Mouse (Mus musculus) hindbrain, postnatal 0 days (tissue): ENCODE measurements around the gene 4921524J17Rik. TPM values are rescaled to one million over a fixed set of nuclear protein-coding genes. Genes with fewer than 3 reads are reported as not detected.

ENCODE experiments used
- ATAC-seq: fragments of 200-750 bp; cut with Nextera tagmentation; 2 replicates; pipeline ENCODE4 v1.8.0; 2017; ENCODE audit warnings: mild to moderate bottlenecking, moderate TSS enrichment, moderate library complexity
- DNase-seq: peaks from one replicate; pipeline ENCODE4 v3.0.0-alpha.2; 2015; ENCODE audit warnings: low spot score
- H3K27ac ChIP-seq: fragments of 300-500 bp; sonication (generic); 2 replicates; pipeline ENCODE4 v1.5.1; 2014; ENCODE audit warnings: mild to moderate bottlenecking
- H3K27me3 ChIP-seq: fragments of 300-500 bp; sonication (generic); 2 replicates; pipeline ENCODE4 v1.6.1; 2014; ENCODE audit warnings: low read length, mixed read lengths; ENCODE audit not compliant: insufficient read depth
- H3K36me3 ChIP-seq: fragments of 300-500 bp; sonication (generic); 2 replicates; pipeline ENCODE4 v1.6.1; 2014; ENCODE audit warnings: low read length, mixed read lengths; ENCODE audit not compliant: insufficient read depth
- H3K4me1 ChIP-seq: fragments of 300-500 bp; sonication (generic); 2 replicates; pipeline ENCODE4 v1.6.1; 2014; ENCODE audit warnings: antibody characterized with exemption, low read length, mixed read lengths; ENCODE audit not compliant: insufficient read depth
- H3K4me2 ChIP-seq: fragments of 300-500 bp; sonication (generic); 2 replicates; pipeline ENCODE4 v1.6.1; 2014; ENCODE audit warnings: low read depth, mild to moderate bottlenecking, low read length, moderate library complexity, mixed read lengths
- H3K4me3 ChIP-seq: fragments of 300-500 bp; sonication (generic); 2 replicates; pipeline ENCODE4 v1.5.1; 2014; ENCODE audit warnings: low read length
- H3K9ac ChIP-seq: fragments of 300-500 bp; sonication (generic); replicated peaks from 2 replicates; pipeline ENCODE4 v1.6.1; 2014; ENCODE audit warnings: mild to moderate bottlenecking, low read length, moderate library complexity, mixed read lengths
- H3K9me3 ChIP-seq: fragments of 300-500 bp; sonication (generic); 2 replicates; pipeline ENCODE4 v1.6.1; 2016; ENCODE audit warnings: low read length, mixed read lengths
- CTCF ChIP-seq: IDR thresholded peaks from 2 replicates; pipeline ENCODE4 v1.5.1; 2016; ENCODE audit warnings: antibody characterized with exemption, control low read depth, low read depth
- WGBS: fragments of 180-500 bp; shearing (Covaris S2); extraction: QIAGEN DNeasy Blood & Tissue Kit; methylation state at CpG from one replicate; pipeline ENCODE4 v1.1.7; 2014; 5-methylcytosine and 5-hydroxymethylcytosine counted together
- polyA plus RNA-seq: library from polyadenylated mRNA; unstranded; fragments of >200 nt; fragmentation: Nextera tagmentation; extraction: Ambion mirVana; gene quantifications from 2 replicates; pipeline ENCODE4 v1.2.1, GENCODE M21; 2015
- total RNA-seq: library from RNA; depleted of rRNA; stranded (reverse); fragments of >200 nt; gene quantifications from 2 replicates; pipeline ENCODE4 v1.2.3, GENCODE M21; 2014

The 4921524J17Rik gene
- total and polyA plus RNA-seq, 2 experiments from 2014 or later: 13.6 to 43.0 TPM

DNA sequence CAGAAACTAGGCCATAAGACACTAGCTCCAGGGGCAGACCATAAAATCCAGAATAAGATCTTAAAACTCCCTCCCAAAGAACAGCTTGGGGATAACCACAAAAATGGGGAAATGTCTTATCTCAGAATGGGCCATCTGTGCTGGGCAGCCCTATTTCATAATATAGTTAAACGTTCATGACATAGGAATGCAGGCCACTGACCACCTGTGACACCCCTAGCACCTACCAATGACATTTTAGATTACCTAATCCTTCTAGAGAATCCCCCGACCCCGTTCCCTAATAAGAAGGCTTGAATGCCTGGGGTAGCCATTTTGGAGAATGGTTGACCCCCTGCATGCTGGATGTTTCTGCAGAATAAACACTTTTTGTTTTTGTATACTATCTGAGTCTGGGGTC lies 42.3 kb upstream of the 4921524J17Rik start:
- Histone ChIP-seq H3K9ac (no peak overlapping the region), H3K4me1 (no peaks in the 10 kb centered on the region), H3K27ac (no peak overlapping the region), H3K4me2 (no peak overlapping the region), H3K9me3 (no peaks in the 10 kb centered on the region), H3K27me3 (no peaks in the 10 kb centered on the region), H3K36me3 (no peaks in the 10 kb centered on the region), H3K4me3 (no peak overlapping the region)
- WGBS: 85% methylated on average over 3 of the region's 3 CpGs
- no peak for ATAC-seq
- DNase-seq: no peak
- TF ChIP-seq CTCF: no peak

DNA sequence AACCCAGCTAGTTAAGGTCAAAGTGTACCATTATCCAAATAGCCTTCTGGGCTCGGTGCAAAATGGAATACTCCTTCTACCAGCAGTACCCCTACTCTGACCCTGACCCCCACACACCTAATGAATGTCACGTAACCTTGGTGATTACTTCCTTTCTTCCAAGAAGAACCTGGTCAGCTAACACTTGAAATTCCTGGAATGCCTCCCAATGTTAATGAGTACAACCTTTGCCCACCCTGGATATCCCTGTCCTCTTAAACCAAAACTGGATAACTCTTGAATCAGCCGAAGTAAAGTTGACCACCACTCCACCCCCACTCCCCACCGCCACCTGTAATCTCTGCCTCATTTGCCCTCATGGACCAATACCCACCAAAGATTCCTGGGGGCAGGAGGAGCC lies 40.6 kb upstream of the 4921524J17Rik start:
- no peak for TF ChIP-seq CTCF
- H3K36me3 ChIP-seq: no peaks in the 10 kb centered on the region
- H3K4me1 ChIP-seq: no peaks in the 10 kb centered on the region
- H3K4me2 ChIP-seq: no peak overlapping the region
- no peak overlapping the region for H3K9ac ChIP-seq
- H3K27me3 ChIP-seq: no peaks in the 10 kb centered on the region
- ATAC-seq (no peak), DNase-seq (no peak)
- WGBS: 85% methylated on average over 4 of the region's 4 CpGs
- H3K4me3 ChIP-seq: no peak overlapping the region
- no peaks in the 10 kb centered on the region for H3K9me3 ChIP-seq
- H3K27ac ChIP-seq: no peak overlapping the region

DNA sequence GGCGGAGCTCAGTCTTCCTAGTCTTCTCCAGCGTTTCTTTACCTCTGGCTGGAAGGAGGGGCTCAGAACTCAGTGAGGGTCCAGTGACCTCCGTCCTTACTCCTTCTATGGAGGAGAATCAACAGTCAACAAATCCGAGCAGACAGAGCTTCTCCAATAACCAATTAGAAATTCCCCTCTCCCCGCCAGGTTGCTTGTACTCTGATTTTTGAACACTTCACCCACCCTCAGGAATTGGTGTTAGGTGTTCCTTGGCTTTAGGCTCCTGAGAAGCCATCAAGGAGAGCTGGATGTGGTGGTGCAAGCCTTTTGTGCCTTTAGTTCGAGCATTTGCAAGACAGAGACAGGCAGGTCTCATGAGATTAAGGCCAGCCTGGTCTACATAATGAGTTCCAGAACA lies 40.2 kb upstream of the 4921524J17Rik start:
- TF ChIP-seq CTCF: no peak
- H3K9ac ChIP-seq: no peak overlapping the region
- WGBS: 72% methylated on average over 6 of the region's 6 CpGs
- no peak overlapping the region for H3K4me2 ChIP-seq
- H3K36me3 ChIP-seq: no peaks in the 10 kb centered on the region
- no peak for DNase-seq
- H3K9me3 ChIP-seq: no peaks in the 10 kb centered on the region
- H3K4me1 ChIP-seq: no peaks in the 10 kb centered on the region
- H3K4me3 ChIP-seq: no peak overlapping the region
- no peak for ATAC-seq
- no peaks in the 10 kb centered on the region for H3K27me3 ChIP-seq
- no peak overlapping the region for H3K27ac ChIP-seq

DNA sequence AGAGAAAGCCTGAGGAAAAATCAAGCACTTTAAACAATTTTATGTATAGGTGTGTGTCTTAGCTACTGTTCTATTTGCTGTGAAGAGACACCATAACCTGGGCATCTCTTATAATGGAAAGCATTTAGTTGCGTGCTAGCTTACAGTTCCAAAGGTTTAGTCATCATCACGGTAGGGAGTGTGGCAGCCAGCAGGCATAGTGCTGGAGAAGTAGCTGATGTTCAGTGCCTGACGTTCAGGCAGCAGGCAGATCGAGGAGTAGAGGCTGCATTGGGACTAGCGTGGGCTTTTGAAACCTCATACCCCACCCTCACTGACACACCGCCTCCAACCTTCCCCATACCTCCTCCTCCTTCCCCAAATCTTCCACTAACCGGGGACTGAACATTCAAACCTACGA lies 38.1 kb upstream of the 4921524J17Rik start:
- Histone ChIP-seq H3K36me3 (no peaks in the 10 kb centered on the region), H3K27ac (no peak overlapping the region), H3K4me2 (no peak overlapping the region), H3K4me1 (no peaks in the 10 kb centered on the region), H3K9me3 (no peaks in the 10 kb centered on the region), H3K4me3 (no peak overlapping the region), H3K9ac (no peak overlapping the region), H3K27me3 (no peaks in the 10 kb centered on the region)
- DNase-seq: no peak
- 80% methylated on average over 8 of the region's 8 CpGs for WGBS
- no peak for TF ChIP-seq CTCF
- ATAC-seq: no peak

DNA sequence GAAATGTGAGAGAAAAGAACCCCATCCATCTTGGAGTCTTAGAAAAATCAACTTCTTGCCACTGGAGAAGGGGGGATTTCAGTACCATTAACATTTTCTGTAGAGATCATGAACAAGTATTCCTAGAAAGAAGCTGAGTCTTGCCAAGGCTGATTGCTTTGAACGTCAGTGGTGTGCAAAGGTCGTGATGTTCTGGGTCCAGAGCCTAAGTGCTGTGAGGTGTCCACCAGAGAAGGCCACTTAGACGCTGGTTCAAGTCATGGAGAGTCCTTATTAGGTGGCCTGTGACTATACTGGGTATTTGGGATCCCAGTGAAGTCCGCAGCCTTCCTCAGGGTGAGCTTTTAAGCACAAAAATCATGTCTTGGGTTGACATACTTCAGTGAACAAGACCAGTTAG lies 33.4 kb upstream of the 4921524J17Rik start:
- Histone ChIP-seq H3K4me1 (no peaks in the 10 kb centered on the region), H3K27ac (no peak overlapping the region), H3K4me3 (no peak overlapping the region), H3K9me3 (no peaks in the 10 kb centered on the region), H3K36me3 (no peaks in the 10 kb centered on the region), H3K4me2 (no peak overlapping the region), H3K9ac (no peak overlapping the region), H3K27me3 (no peaks in the 10 kb centered on the region)
- no peak for TF ChIP-seq CTCF
- WGBS: 83% methylated on average over 4 of the region's 4 CpGs
- no peak for DNase-seq
- ATAC-seq: no peak

DNA sequence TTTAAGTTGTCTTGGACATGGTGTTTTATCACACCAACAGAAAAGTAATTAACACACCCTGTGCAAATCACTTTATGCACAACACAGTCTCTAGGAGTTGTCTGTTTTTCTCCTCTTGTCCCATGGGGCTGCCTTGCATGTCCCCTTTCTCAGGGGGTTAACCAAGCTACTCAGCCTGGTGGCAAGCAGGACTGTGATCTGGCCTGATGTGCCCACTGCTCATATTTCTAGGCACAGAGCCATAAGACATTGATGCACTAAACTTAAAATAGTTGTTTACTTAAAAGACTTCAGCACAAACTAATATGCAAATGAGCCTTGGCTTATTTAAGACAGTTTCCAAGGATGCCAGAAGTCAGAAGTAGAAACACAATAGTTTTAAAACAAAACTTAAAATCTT lies 31.7 kb upstream of the 4921524J17Rik start:
- no peak overlapping the region for H3K9ac ChIP-seq
- H3K4me2 ChIP-seq: no peak overlapping the region
- ATAC-seq: no peak
- no peaks in the 10 kb centered on the region for H3K36me3 ChIP-seq
- no peak for TF ChIP-seq CTCF
- H3K4me3 ChIP-seq: no peak overlapping the region
- no peaks in the 10 kb centered on the region for H3K9me3 ChIP-seq
- H3K27me3 ChIP-seq: no peaks in the 10 kb centered on the region
- DNase-seq: no peak
- no peak overlapping the region for H3K27ac ChIP-seq
- H3K4me1 ChIP-seq: no peaks in the 10 kb centered on the region

DNA sequence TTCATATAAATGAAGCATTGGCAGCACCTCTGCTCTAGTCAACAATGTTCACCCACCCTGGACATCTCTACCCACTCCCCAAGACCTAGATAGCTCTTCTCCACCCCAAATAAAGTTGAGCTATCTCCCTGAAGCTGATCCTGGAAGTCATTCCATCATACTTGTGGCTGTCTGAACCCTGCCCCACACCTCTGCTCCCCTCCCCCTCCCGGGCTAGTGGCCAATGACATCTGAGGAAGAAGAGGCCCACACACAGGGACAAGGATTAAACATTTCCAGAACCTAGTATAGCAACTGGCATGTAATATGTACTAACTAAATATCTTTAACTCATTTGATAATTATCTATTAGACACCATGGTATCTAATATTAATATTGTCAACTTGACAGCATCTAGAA lies 29.8 kb upstream of the 4921524J17Rik start:
- H3K9ac ChIP-seq: no peak overlapping the region
- no peaks in the 10 kb centered on the region for H3K27me3 ChIP-seq
- no peak overlapping the region for H3K27ac ChIP-seq
- no peak for TF ChIP-seq CTCF
- 89% methylated on average over 1 of the region's 1 CpGs for WGBS
- no peaks in the 10 kb centered on the region for H3K4me1 ChIP-seq
- no peaks in the 10 kb centered on the region for H3K36me3 ChIP-seq
- no peak overlapping the region for H3K4me3 ChIP-seq
- no peak overlapping the region for H3K4me2 ChIP-seq
- DNase-seq (no peak), ATAC-seq (no peak)
- H3K9me3 ChIP-seq: no peaks in the 10 kb centered on the region
